Mouse (Mus musculus): Measurements from ENCODE around the gene Hdgfl2.
"Not testable (repeated sequence)": the region's sequence is repeated elsewhere in the genome, so short reads cannot be mapped to it uniquely, and the experiment has no call there.

The Hdgfl2 gene

GRCm38 (mm10) chr17:56106436-56106835, 27.0 kb downstream of the Hdgfl2 start:
- not testable (repeated sequence) for DNase-seq (ENCODE audit: low spot score)

- no peak for DNase-seq (ENCODE audit: low spot score)
These were observed 27.5 kb downstream of the Hdgfl2 start for GRCm38 (mm10) chr17:56106981-56107380.

- DNase-seq (ENCODE audit: low spot score), result no peak
These were observed 28.3 kb downstream of the Hdgfl2 start for GRCm38 (mm10) chr17:56107736-56108135.

GRCm38 (mm10) chr17:56108334-56109044, 29.1 kb downstream of the Hdgfl2 start:
- peak; percentile 57 for DNase-seq (ENCODE audit: low spot score)

GRCm38 (mm10) chr17:56109219-56110051, 30.0 kb downstream of the Hdgfl2 start, which contains the start of gene Plin4:
Plin4 (minus strand) TSS chr17:56109803.
- DNase-seq (ENCODE audit: low spot score), result no peak

- no peak for DNase-seq (ENCODE audit: low spot score)
These were observed 31.1 kb downstream of the Hdgfl2 start for GRCm38 (mm10) chr17:56110571-56110970.

- DNase-seq (ENCODE audit: low spot score), result no peak
These were observed 31.6 kb downstream of the Hdgfl2 start for GRCm38 (mm10) chr17:56111021-56111420.

GRCm38 (mm10) chr17:56111864-56112263, 32.4 kb downstream of the Hdgfl2 start:
- DNase-seq (ENCODE audit: low spot score), result peak; percentile 46

- DNase-seq (ENCODE audit: low spot score), result no peak
These were observed 33.3 kb downstream of the Hdgfl2 start for GRCm38 (mm10) chr17:56112743-56113142.

GRCm38 (mm10) chr17:56116193-56116592, 36.8 kb downstream of the Hdgfl2 start:
- DNase-seq (ENCODE audit: low spot score), result no peak

GRCm38 (mm10) chr17:56117251-56117710, 37.8 kb downstream of the Hdgfl2 start, which contains the start of gene Plin5:
Plin5 (minus strand) TSS chr17:56117596.
- peak; percentile 80 for DNase-seq (ENCODE audit: low spot score)

GRCm38 (mm10) chr17:56119431-56119830, 40.0 kb downstream of the Hdgfl2 start:
- no peak for DNase-seq (ENCODE audit: low spot score)

- peak; percentile 86 for DNase-seq (ENCODE audit: low spot score)
These were observed 40.8 kb downstream of the Hdgfl2 start for GRCm38 (mm10) chr17:56119981-56120880.

GRCm38 (mm10) chr17:56121826-56122225, 42.4 kb downstream of the Hdgfl2 start, which contains the start of gene Lrg1:
Lrg1 (minus strand) TSS chr17:56122001.
- DNase-seq (ENCODE audit: low spot score), result no peak

GRCm38 (mm10) chr17:56123161-56123560, 43.7 kb downstream of the Hdgfl2 start:
- DNase-seq (ENCODE audit: low spot score), result no peak

GRCm38 (mm10) chr17:56123681-56124340, 44.4 kb downstream of the Hdgfl2 start:
- DNase-seq (ENCODE audit: low spot score), result no peak

GRCm38 (mm10) chr17:56124377-56125275, 45.2 kb downstream of the Hdgfl2 start:
- DNase-seq (ENCODE audit: low spot score), result no peak

GRCm38 (mm10) chr17:56125276-56125630, 45.8 kb downstream of the Hdgfl2 start:
- no peak for DNase-seq (ENCODE audit: low spot score)

- no peak for DNase-seq (ENCODE audit: low spot score)
These were observed 46.7 kb downstream of the Hdgfl2 start for GRCm38 (mm10) chr17:56126175-56126574.

- no peak for DNase-seq (ENCODE audit: low spot score)
These were observed 48.8 kb downstream of the Hdgfl2 start for GRCm38 (mm10) chr17:56128246-56128645.
